8 mouse cellular contexts compared by ENCODE assay signal in the genomic region with DNA sequence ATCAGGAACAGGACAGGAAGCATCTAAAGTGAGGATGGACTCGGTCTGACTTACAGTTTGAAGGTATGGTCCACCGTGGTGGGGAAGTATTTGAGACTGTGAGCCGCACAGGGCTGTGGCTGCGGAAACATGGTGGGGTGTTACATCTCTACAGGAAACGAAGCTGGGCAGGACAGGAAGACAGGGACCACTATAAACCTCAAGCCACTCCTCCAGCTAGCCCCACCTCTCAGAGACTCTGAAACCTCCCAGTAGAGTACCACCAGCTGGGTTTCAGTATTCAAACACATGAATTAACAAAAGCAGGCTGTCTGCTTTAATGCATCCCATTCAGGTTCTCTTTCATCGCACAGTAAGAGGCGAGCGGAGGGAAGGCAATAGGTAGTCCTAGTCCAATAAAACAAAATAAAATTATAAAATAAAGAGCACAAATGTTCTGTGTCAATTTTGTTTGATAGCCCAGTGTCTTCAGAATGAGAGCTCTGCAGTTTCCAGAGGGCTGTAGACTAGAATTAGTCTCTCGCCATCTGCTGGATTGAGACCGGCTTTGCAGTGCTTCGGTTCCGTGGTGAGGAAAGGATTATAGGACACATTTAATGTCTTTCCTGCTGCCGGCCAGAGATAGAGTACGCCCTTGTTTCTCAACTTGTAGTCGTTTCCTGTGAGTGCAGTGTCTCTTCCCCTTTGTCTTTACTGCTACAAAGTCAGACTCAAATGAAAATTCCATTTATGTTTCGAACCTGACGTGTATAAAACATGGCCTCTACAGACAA.
DNase-seq lines count a peak whose midpoint lies in the region; ATAC-seq and TF ChIP-seq lines count a peak whose summit lies in the region.

No protein-coding gene starts in this region.

- ATAC-seq in heart, embryonic 12.5 days (ENCODE audit: insufficient number of reproducible peaks, low FRiP score): peak; percentile 64; the same call in 1 of the 2 replicates
- ATAC-seq in kidney, postnatal 0 days (replicated peaks; ENCODE audit: low FRiP score, low read depth): peak; percentile 87
- peak; percentile 85 for ATAC-seq in liver, embryonic 11.5 days (replicated peaks; ENCODE audit: low FRiP score)
- ATAC-seq in monocyte, adult 5-6 weeks (replicated peaks; ENCODE audit: insufficient number of reproducible peaks, low FRiP score, low TSS enrichment, poor library complexity, severe bottlenecking): peak; percentile 84
- ATAC-seq in stomach, embryonic 14.5 days (ENCODE audit: insufficient number of reproducible peaks, insufficient read depth, low FRiP score, low read depth): peak; percentile 70; the same call in 1 of the 2 replicates

- H3K9me3 ChIP-seq in heart, embryonic 12.5 days (replicated peaks): no peaks in the 10 kb centered on the region
- no peaks in the 10 kb centered on the region for H3K9me3 ChIP-seq in kidney, postnatal 0 days (replicated peaks; ENCODE audit: low read length)
- no peaks in the 10 kb centered on the region for H3K9me3 ChIP-seq in liver, embryonic 11.5 days (ENCODE audit: control insufficient read depth, low read length)
- no peaks in the 10 kb centered on the region for H3K9me3 ChIP-seq in stomach, embryonic 14.5 days (ENCODE audit: control insufficient read depth, low read depth, low read length)

- H3K4me2 ChIP-seq in heart, embryonic 12.5 days: peak overlapping the region; percentile 47
- H3K4me2 ChIP-seq in kidney, postnatal 0 days (ENCODE audit: low read length): peak overlapping the region; percentile 27; the same call in 1 of the 2 replicates
- peak overlapping the region; percentile 51 for H3K4me2 ChIP-seq in liver, embryonic 11.5 days
- no peak overlapping the region for H3K4me2 ChIP-seq in stomach, embryonic 14.5 days (replicated peaks; ENCODE audit: low read depth, low read length)

- no peak overlapping the region for H3K27ac ChIP-seq in heart, embryonic 12.5 days (ENCODE audit: poor library complexity, severe bottlenecking)
- H3K27ac ChIP-seq in kidney, postnatal 0 days: no peak overlapping the region
- no peak overlapping the region for H3K27ac ChIP-seq in liver, embryonic 11.5 days (ENCODE audit: low read depth, low read length)
- H3K27ac ChIP-seq in stomach, embryonic 14.5 days (ENCODE audit: low read length): no peak overlapping the region

- no peaks in the 10 kb centered on the region for H3K36me3 ChIP-seq in heart, embryonic 12.5 days
- H3K36me3 ChIP-seq in kidney, postnatal 0 days (ENCODE audit: insufficient read depth, low read length): no peaks in the 10 kb centered on the region
- no peaks in the 10 kb centered on the region for H3K36me3 ChIP-seq in liver, embryonic 11.5 days (ENCODE audit: control insufficient read depth, insufficient read depth, low read length)
- no peaks in the 10 kb centered on the region for H3K36me3 ChIP-seq in stomach, embryonic 14.5 days (ENCODE audit: control insufficient read depth, insufficient read depth, low read length)

- 28% methylated on average over 17 of the region's 17 CpGs for whole genome bisulfite sequencing in heart, embryonic 12.5 days
- WGBS in kidney, postnatal 0 days: 31% methylated on average over 17 of the region's 17 CpGs
- WGBS in liver, embryonic 11.5 days: 19% methylated on average over 17 of the region's 17 CpGs
- 34% methylated on average over 17 of the region's 17 CpGs for WGBS in stomach, embryonic 14.5 days

- H3K4me3 ChIP-seq in heart, embryonic 12.5 days: no peak overlapping the region
- H3K4me3 ChIP-seq in kidney, postnatal 0 days (replicated peaks; ENCODE audit: low read depth, low read length): no peak overlapping the region
- peak overlapping the region; percentile 24 for H3K4me3 ChIP-seq in liver, embryonic 11.5 days (ENCODE audit: low read depth, low read length)
- no peak overlapping the region for H3K4me3 ChIP-seq in stomach, embryonic 14.5 days (ENCODE audit: low read depth, low read length)

- TF ChIP-seq CTCF in kidney, postnatal 0 days (IDR thresholded peaks at IDR 0.05; ENCODE audit: low read depth): peak; percentile 79

- H3K4me1 ChIP-seq in heart, embryonic 12.5 days (replicated peaks): 0 out of 2 replicates have a peak, but pooled peaks cover 5% of the 10 kb centered on the region
- no peaks in the 10 kb centered on the region for H3K4me1 ChIP-seq in kidney, postnatal 0 days (replicated peaks; ENCODE audit: insufficient read depth, low read length)
- no peaks in the 10 kb centered on the region for H3K4me1 ChIP-seq in liver, embryonic 11.5 days (replicated peaks; ENCODE audit: control insufficient read depth, insufficient read depth, low read length)
- H3K4me1 ChIP-seq in stomach, embryonic 14.5 days (ENCODE audit: control insufficient read depth, insufficient read depth, low read length): no peaks in the 10 kb centered on the region

- H3K27me3 ChIP-seq in heart, embryonic 12.5 days (replicated peaks): no peaks in the 10 kb centered on the region
- no peaks in the 10 kb centered on the region for H3K27me3 ChIP-seq in kidney, postnatal 0 days (ENCODE audit: insufficient read depth, low read length)
- no peaks in the 10 kb centered on the region for H3K27me3 ChIP-seq in liver, embryonic 11.5 days (replicated peaks; ENCODE audit: control insufficient read depth, insufficient read depth, low read length)
- H3K27me3 ChIP-seq in stomach, embryonic 14.5 days (ENCODE audit: control insufficient read depth, insufficient read depth, low read length): no peaks in the 10 kb centered on the region

- DNase-seq in urinary bladder, adult 18-20 months (ENCODE audit: low spot score in 2 of 2): peak; percentile 4 to 5
- no peak for DNase-seq in urinary bladder, adult 2 months (ENCODE audit: low spot score)
- peak; percentile 75 for DNase-seq in embryo, embryonic 10 days (ENCODE audit: low spot score)
- peak; percentile 87 for DNase-seq in kidney, postnatal 0 days (ENCODE audit: low spot score)
- DNase-seq in liver, embryonic 11.5 days (ENCODE audit: low spot score): peak; percentile 39

- H3K9ac ChIP-seq in heart, embryonic 12.5 days: no peak overlapping the region
- H3K9ac ChIP-seq in kidney, postnatal 0 days (ENCODE audit: low read depth, low read length): no peak overlapping the region
- H3K9ac ChIP-seq in liver, embryonic 11.5 days (ENCODE audit: low read depth, low read length): no peak overlapping the region; the same call in 1 of the 2 replicates
- H3K9ac ChIP-seq in stomach, embryonic 14.5 days (replicated peaks; ENCODE audit: low read depth, low read length): no peak overlapping the region
